Mouse (Mus musculus) kidney, postnatal 10 days (tissue): Measurements from ENCODE around the gene Btnl10.
"Not testable (repeated sequence)": the region's sequence is repeated elsewhere in the genome, so short reads cannot be mapped to it uniquely, and the experiment has no call there.

Experiments
- DNase-seq: peaks from one replicate; pipeline ENCODE4 v3.0.0; 2021; ENCODE audit warnings: mixed read lengths

Gene Btnl10

GRCm38 (mm10) chr11:58931576-58931975 is 13.9 kb downstream of the Btnl10 start:
- no peak for DNase-seq

GRCm38 (mm10) chr11:58937909-58938308 is 20.2 kb downstream of the Btnl10 start:
- DNase-seq: peak; percentile 34

GRCm38 (mm10) chr11:58938322-58939087 is 20.8 kb downstream of the Btnl10 start, which contains the start of gene Rnf187:
Gene Rnf187 (minus strand): TSS chr11:58938916.
- DNase-seq: peak; percentile 95

GRCm38 (mm10) chr11:58939088-58939439 is 21.4 kb downstream of the Btnl10 start:
- no peak for DNase-seq

GRCm38 (mm10) chr11:58944136-58944535 is 26.4 kb downstream of the Btnl10 start:
- DNase-seq: no peak

GRCm38 (mm10) chr11:58947306-58947705 is 29.6 kb downstream of the Btnl10 start:
- no peak for DNase-seq

GRCm38 (mm10) chr11:58947798-58948528 is 30.3 kb downstream of the Btnl10 start:
- no peak for DNase-seq

GRCm38 (mm10) chr11:58948542-58949479 is 31.1 kb downstream of the Btnl10 start, which contains the start of gene Hist3h2ba:
Gene Hist3h2ba (plus strand): TSS chr11:58948920.
- peak; percentile 64 for DNase-seq

GRCm38 (mm10) chr11:58949480-58950431 is 32.0 kb downstream of the Btnl10 start:
- no peak for DNase-seq

GRCm38 (mm10) chr11:58951210-58951609 is 33.5 kb downstream of the Btnl10 start:
- no peak for DNase-seq

- DNase-seq: peak; percentile 46
Measured at GRCm38 (mm10) chr11:58953351-58954169, 35.9 kb downstream of the Btnl10 start.

- not testable (repeated sequence) for DNase-seq
Measured at GRCm38 (mm10) chr11:58954170-58954419, 36.4 kb downstream of the Btnl10 start.

- peak; percentile 90 for DNase-seq
Measured at GRCm38 (mm10) chr11:58954420-58955142, 36.9 kb downstream of the Btnl10 start, which contains the start of the genes Hist3h2a and Trim17. Gene Hist3h2a (plus strand): TSS chr11:58954685. Gene Trim17 (plus strand): TSS chr11:58954685.

- peak; percentile 56 for DNase-seq
Measured at GRCm38 (mm10) chr11:58955143-58955867, 37.6 kb downstream of the Btnl10 start.

GRCm38 (mm10) chr11:58955868-58956257 is 38.2 kb downstream of the Btnl10 start:
- no peak for DNase-seq

- no peak for DNase-seq
Measured at GRCm38 (mm10) chr11:58957226-58957914, 39.7 kb downstream of the Btnl10 start.

GRCm38 (mm10) chr11:58958536-58958935 is 40.8 kb downstream of the Btnl10 start:
- DNase-seq: no peak

- no peak for DNase-seq
Measured at GRCm38 (mm10) chr11:58959186-58959825, 41.6 kb downstream of the Btnl10 start.
